Mouse (Mus musculus) liver, embryonic 14.5 days (tissue): ENCODE data around the gene Tfam. TPM values are rescaled to one million over a fixed set of nuclear protein-coding genes. Genes with fewer than 3 reads are reported as not detected.

Experiments used
- ATAC-seq: fragments of 200-750 bp; cut with Nextera tagmentation; 2 replicates; pipeline ENCODE4 v1.8.0; 2017; ENCODE audit warnings: moderate number of reproducible peaks, mild to moderate bottlenecking, moderate library complexity; ENCODE audit not compliant: insufficient read depth
- DNase-seq, 3 experiments: peaks; one replicate each; pipeline ENCODE4 v3.0.0-alpha.2; 2012 to 2013; ENCODE audit warnings: low read depth in 3 of 3, low spot score in 3 of 3
- H3K27ac ChIP-seq: fragments of 300-500 bp; sonication (generic); 2 replicates; pipeline ENCODE4 v1.5.1; 2014; ENCODE audit warnings: moderate library complexity, mild to moderate bottlenecking, control low read depth, inconsistent platforms
- H3K27me3 ChIP-seq: fragments of 300-500 bp; sonication (generic); 2 replicates; pipeline ENCODE4 v1.6.1; 2014; ENCODE audit warnings: mild to moderate bottlenecking, low read length, moderate library complexity; ENCODE audit not compliant: control insufficient read depth, insufficient read depth
- H3K36me3 ChIP-seq: fragments of 300-500 bp; sonication (generic); replicated peaks from 2 replicates; pipeline ENCODE4 v1.6.1; 2014; ENCODE audit warnings: low read depth; ENCODE audit not compliant: control insufficient read depth, insufficient read depth
- H3K4me1 ChIP-seq, 2 experiments: fragments of 200-500 bp in 1 of 2; fragments of 300-500 bp in 1 of 2; sonication (generic) in 1 of 2; replicated peaks; 2 replicates each; pipeline ENCODE4 v1.6.1; 2012 to 2014; ENCODE audit warnings: antibody characterized with exemption in 1 of 2, inconsistent platforms in 1 of 2, low read length in 1 of 2; ENCODE audit not compliant: control insufficient read depth in 2 of 2, insufficient read depth in 2 of 2
- H3K4me2 ChIP-seq: fragments of 300-500 bp; sonication (generic); 2 replicates; pipeline ENCODE4 v1.6.1; 2014; ENCODE audit warnings: low read depth, mild to moderate bottlenecking, control low read depth, moderate library complexity
- H3K4me3 ChIP-seq, 2 experiments: fragments of 200-500 bp in 1 of 2; fragments of 300-500 bp in 1 of 2; sonication (generic) in 1 of 2; 2 replicates each; pipeline ENCODE4 v1.5.1; 2012 to 2014; ENCODE audit warnings: low read depth in 2 of 2, low read length in 2 of 2, mild to moderate bottlenecking in 2 of 2, control low read depth in 1 of 2, inconsistent platforms in 1 of 2, moderate library complexity in 1 of 2; ENCODE audit not compliant: insufficient read depth in 1 of 2
- H3K9ac ChIP-seq: fragments of 300-500 bp; sonication (generic); replicated peaks from 2 replicates; pipeline ENCODE4 v1.6.1; 2014; ENCODE audit warnings: mild to moderate bottlenecking, control low read depth, moderate library complexity
- H3K9me3 ChIP-seq: fragments of 300-500 bp; sonication (generic); 2 replicates; pipeline ENCODE4 v1.6.1; 2016; ENCODE audit warnings: low read length, mixed read lengths; ENCODE audit not compliant: control insufficient read depth
- CTCF ChIP-seq: IDR thresholded peaks from 2 replicates; pipeline ENCODE4 v1.5.1; 2016; ENCODE audit warnings: antibody characterized with exemption, low read depth, control low read depth
- EP300 ChIP-seq: IDR thresholded peaks from 2 replicates; pipeline ENCODE4 v1.6.1; 2016; ENCODE audit warnings: antibody characterized with exemption, low read depth
- WGBS: fragments of 180-500 bp; shearing (Covaris S2); extraction: QIAGEN DNeasy Blood & Tissue Kit; methylation state at CpG from one replicate; pipeline ENCODE4 v1.1.7; 2014; ENCODE audit not compliant: insufficient replicate concordance; 5-methylcytosine and 5-hydroxymethylcytosine counted together
- polyA plus RNA-seq, 2 experiments: library from polyadenylated mRNA; depleted of rRNA in 1 of 2; stranded (reverse) in 1 of 2; unstranded in 1 of 2; fragments of >200 nt; fragmentation: Nextera tagmentation in 1 of 2; extraction: Ambion mirVana in 1 of 2; gene quantifications; 2 replicates each; pipeline versions ENCODE4 v1.2.1 to v1.2.3; 2012 to 2014

Tfam gene
- polyA plus RNA-seq, 2 experiments, result 14.4 to 31.1 TPM

- Histone ChIP-seq H3K4me3 (no peak overlapping the region), H3K4me1 (peaks cover 0 to 3% of the 10 kb centered on the region in 2 experiments; a peak in 2 of 4 replicates), H3K27ac (no peak overlapping the region), H3K9me3 (no peaks in the 10 kb centered on the region), H3K9ac (no peak overlapping the region), H3K36me3 (no peaks in the 10 kb centered on the region), H3K4me2 (no peak overlapping the region), H3K27me3 (no peaks in the 10 kb centered on the region)
- no peak for ATAC-seq
- DNase-seq, result no peak
- no peak for TF ChIP-seq CTCF
- TF ChIP-seq EP300, result no peak
- WGBS, result 59% methylated on average over 9 of the region's 9 CpGs
Measured at GRCm38 (mm10) chr10:71215996-71216395, 22.1 kb downstream of the Tfam start.

- no peaks in the 10 kb centered on the region for H3K9me3 ChIP-seq
- no peaks in the 10 kb centered on the region for H3K27me3 ChIP-seq
- 77% methylated on average over 2 of the region's 2 CpGs for WGBS
- H3K4me3 ChIP-seq, result no peak overlapping the region
- no peak overlapping the region for H3K27ac ChIP-seq
- no peak overlapping the region for H3K9ac ChIP-seq
- TF ChIP-seq CTCF (no peak), EP300 (no peak)
- no peaks in the 10 kb centered on the region for H3K36me3 ChIP-seq
- H3K4me2 ChIP-seq, result no peak overlapping the region
- no peak for ATAC-seq
- DNase-seq, result no peak
- H3K4me1 ChIP-seq, result no peaks in the 10 kb centered on the region; a peak in 1 of 4 replicates
Measured at GRCm38 (mm10) chr10:71201512-71201911, 36.6 kb downstream of the Tfam start.

- Histone ChIP-seq H3K4me3 (no peak overlapping the region), H3K4me1 (no peaks in the 10 kb centered on the region; a peak in 1 of 4 replicates), H3K9ac (no peak overlapping the region), H3K9me3 (no peaks in the 10 kb centered on the region), H3K27me3 (no peaks in the 10 kb centered on the region), H3K36me3 (no peaks in the 10 kb centered on the region), H3K4me2 (no peak overlapping the region), H3K27ac (no peak overlapping the region)
- ATAC-seq, result no peak
- 41% methylated on average over 5 of the region's 5 CpGs for WGBS
- no peak for DNase-seq
- TF ChIP-seq CTCF, result no peak
- TF ChIP-seq EP300, result no peak
Measured at GRCm38 (mm10) chr10:71200964-71201363, 37.1 kb downstream of the Tfam start.

- no peaks in the 10 kb centered on the region; a peak in 1 of 4 replicates for H3K4me1 ChIP-seq
- no peak overlapping the region for H3K27ac ChIP-seq
- H3K4me3 ChIP-seq, result no peak overlapping the region
- no peaks in the 10 kb centered on the region for H3K9me3 ChIP-seq
- TF ChIP-seq EP300 (no peak), CTCF (no peak)
- no peak overlapping the region for H3K4me2 ChIP-seq
- DNase-seq (no peak), ATAC-seq (no peak)
- 73% methylated on average over 8 of the region's 8 CpGs for WGBS
- H3K36me3 ChIP-seq, result no peaks in the 10 kb centered on the region
- no peaks in the 10 kb centered on the region for H3K27me3 ChIP-seq
- no peak overlapping the region for H3K9ac ChIP-seq
Measured at GRCm38 (mm10) chr10:71198676-71199075, 39.4 kb downstream of the Tfam start.

GRCm38 (mm10) chr10:71197036-71197785 is 40.9 kb downstream of the Tfam start:
- Histone ChIP-seq H3K9me3 (no peaks in the 10 kb centered on the region), H3K4me2 (no peak overlapping the region), H3K9ac (no peak overlapping the region), H3K4me1 (peaks cover 0 to 2% of the 10 kb centered on the region in 2 experiments; a peak in 1 of 4 replicates), H3K36me3 (no peaks in the 10 kb centered on the region), H3K27ac (no peak overlapping the region), H3K4me3 (no peak overlapping the region), H3K27me3 (no peaks in the 10 kb centered on the region)
- 39% methylated on average over 14 of the region's 14 CpGs for WGBS
- TF ChIP-seq CTCF (no peak), EP300 (no peak)
- DNase-seq (no peak), ATAC-seq (no peak)
